Mouse (Mus musculus) lung, postnatal 0 days (tissue): ENCODE data around the gene Ramp3. TPM values are rescaled to one million over a fixed set of nuclear protein-coding genes. Genes with fewer than 3 reads are reported as not detected.
"Not testable (repeated sequence)": the region's sequence is repeated elsewhere in the genome, so short reads cannot be mapped to it uniquely, and the experiment has no call there.

Source experiments
- ATAC-seq: fragments of 200-750 bp; cut with Nextera tagmentation; 2 replicates; pipeline ENCODE4 v1.8.0; 2017; ENCODE audit warnings: moderate library complexity
- DNase-seq: peaks from one replicate; pipeline ENCODE4 v3.0.0-alpha.2; 2016; ENCODE audit warnings: low spot score
- H3K27ac ChIP-seq: fragments of 300-500 bp; sonication (generic); 2 replicates; pipeline ENCODE4 v1.5.1; 2014; ENCODE audit warnings: antibody characterized with exemption, mild to moderate bottlenecking, low read length, mixed read lengths
- H3K27me3 ChIP-seq: fragments of 300-500 bp; sonication (generic); replicated peaks from 2 replicates; pipeline ENCODE4 v1.6.1; 2014; ENCODE audit warnings: low read length, mixed read lengths; ENCODE audit not compliant: insufficient read depth
- H3K36me3 ChIP-seq: fragments of 300-500 bp; sonication (generic); 2 replicates; pipeline ENCODE4 v1.6.1; 2014; ENCODE audit warnings: low read length, mixed read lengths; ENCODE audit not compliant: insufficient read depth
- H3K4me1 ChIP-seq: fragments of 300-500 bp; sonication (generic); 2 replicates; pipeline ENCODE4 v1.6.1; 2014; ENCODE audit warnings: antibody characterized with exemption, low read depth, low read length, mixed read lengths; ENCODE audit not compliant: insufficient read depth
- H3K4me2 ChIP-seq: fragments of 300-500 bp; sonication (generic); replicated peaks from 2 replicates; pipeline ENCODE4 v1.6.1; 2014; ENCODE audit warnings: low read depth, mild to moderate bottlenecking, low read length, moderate library complexity, mixed read lengths
- H3K4me3 ChIP-seq: fragments of 300-500 bp; sonication (generic); 2 replicates; pipeline ENCODE4 v1.5.1; 2014; ENCODE audit warnings: low read depth, low read length
- H3K9ac ChIP-seq: fragments of 300-500 bp; sonication (generic); replicated peaks from 2 replicates; pipeline ENCODE4 v1.6.1; 2014; ENCODE audit warnings: low read depth, mild to moderate bottlenecking
- H3K9me3 ChIP-seq: fragments of 300-500 bp; sonication (generic); 2 replicates; pipeline ENCODE4 v1.6.1; 2016; ENCODE audit warnings: low read length, mixed read lengths
- CTCF ChIP-seq: IDR thresholded peaks from 2 replicates; pipeline ENCODE4 v1.5.1; 2016; ENCODE audit warnings: antibody characterized with exemption, mild to moderate bottlenecking
- EP300 ChIP-seq: IDR thresholded peaks from 2 replicates; pipeline ENCODE4 v1.6.1; 2016; ENCODE audit warnings: antibody characterized with exemption, mild to moderate bottlenecking, control low read depth
- WGBS: fragments of 180-500 bp; shearing (Covaris S2); extraction: QIAGEN DNeasy Blood & Tissue Kit; methylation state at CpG from one replicate; pipeline ENCODE4 v1.1.7; 2014; 5-methylcytosine and 5-hydroxymethylcytosine counted together
- polyA plus RNA-seq: library from polyadenylated mRNA; unstranded; fragments of >200 nt; fragmentation: Nextera tagmentation; extraction: Ambion mirVana; gene quantifications from 2 replicates; pipeline ENCODE4 v1.2.1, GENCODE M21; 2015

Gene Ramp3
- polyA plus RNA-seq, 1 experiment from 2014 or later: 22.1 TPM

DNA sequence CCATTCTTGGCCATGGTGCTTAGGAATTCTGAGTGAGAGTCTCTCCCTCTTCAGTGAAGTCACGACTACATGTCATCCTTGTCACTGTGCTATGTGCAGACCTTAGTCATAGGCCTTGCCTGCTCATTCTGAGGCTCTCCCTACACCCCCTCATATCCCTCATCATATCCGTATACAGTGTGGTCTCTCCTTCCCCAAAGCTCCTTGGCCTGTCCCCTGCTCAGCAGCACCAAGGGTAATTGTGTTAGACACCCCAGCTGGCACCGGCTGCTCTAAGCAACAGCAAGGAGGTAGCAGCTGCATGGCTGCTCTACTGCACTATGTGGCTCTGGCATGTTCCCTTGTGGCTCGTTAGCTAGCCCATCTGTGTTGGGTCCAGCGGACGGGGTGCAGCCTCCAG lies 13.8 kb upstream of the Ramp3 start:
- no peak overlapping the region for H3K9ac ChIP-seq
- TF ChIP-seq CTCF: no peak
- no peak for TF ChIP-seq EP300
- no peak overlapping the region for H3K27ac ChIP-seq
- no peaks in the 10 kb centered on the region for H3K4me1 ChIP-seq
- H3K9me3 ChIP-seq: no peaks in the 10 kb centered on the region
- H3K4me2 ChIP-seq: no peak overlapping the region
- no peak overlapping the region for H3K4me3 ChIP-seq
- WGBS: 70% methylated on average over 6 of the region's 6 CpGs
- H3K27me3 ChIP-seq: no peaks in the 10 kb centered on the region
- DNase-seq (no peak), ATAC-seq (no peak)
- H3K36me3 ChIP-seq: no peaks in the 10 kb centered on the region

GRCm38 (mm10) chr11:6647831-6648724 lies 10.2 kb upstream of the Ramp3 start:
- TF ChIP-seq EP300 (no peak), CTCF (no peak)
- no peaks in the 10 kb centered on the region for H3K27me3 ChIP-seq
- H3K4me3 ChIP-seq: no peak overlapping the region
- no peak overlapping the region for H3K4me2 ChIP-seq
- H3K27ac ChIP-seq: no peak overlapping the region
- WGBS: 52% methylated on average over 9 of the region's 9 CpGs
- H3K9me3 ChIP-seq: no peaks in the 10 kb centered on the region
- H3K36me3 ChIP-seq: no peaks in the 10 kb centered on the region
- no peak overlapping the region for H3K9ac ChIP-seq
- no peak for DNase-seq
- no peaks in the 10 kb centered on the region for H3K4me1 ChIP-seq
- no peak for ATAC-seq

- Histone ChIP-seq H3K9me3 (no peaks in the 10 kb centered on the region), H3K4me2 (no peak overlapping the region), H3K4me3 (no peak overlapping the region), H3K36me3 (no peaks in the 10 kb centered on the region), H3K27me3 (no peaks in the 10 kb centered on the region), H3K4me1 (no peaks in the 10 kb centered on the region), H3K27ac (no peak overlapping the region), H3K9ac (no peak overlapping the region)
- ATAC-seq (no peak), DNase-seq (no peak)
- WGBS: 45% methylated on average over 7 of the region's 7 CpGs
- TF ChIP-seq EP300 (no peak), CTCF (no peak)
Measured at GRCm38 (mm10) chr11:6650519-6650918, 7.8 kb upstream of the Ramp3 start.

- ATAC-seq, H3K4me3 ChIP-seq, H3K36me3 ChIP-seq, DNase-seq, H3K4me2 ChIP-seq, H3K27ac ChIP-seq, H3K27me3 ChIP-seq, H3K9me3 ChIP-seq, H3K9ac ChIP-seq, H3K4me1 ChIP-seq: not testable (repeated sequence)
- TF ChIP-seq CTCF: peak; percentile 63
- 73% methylated on average over 3 of the region's 3 CpGs for WGBS
Measured at GRCm38 (mm10) chr11:6652978-6653377, 5.3 kb upstream of the Ramp3 start.

- DNase-seq (peak; percentile 91), ATAC-seq (peak; percentile 68)
- Histone ChIP-seq H3K9me3 (no peaks in the 10 kb centered on the region), H3K4me2 (no peak overlapping the region), H3K4me1 (no peaks in the 10 kb centered on the region), H3K27me3 (no peaks in the 10 kb centered on the region), H3K36me3 (no peaks in the 10 kb centered on the region), H3K9ac (no peak overlapping the region), H3K4me3 (no peak overlapping the region), H3K27ac (no peak overlapping the region)
- peak; percentile 92 for TF ChIP-seq CTCF
- TF ChIP-seq EP300: no peak
- 2% methylated on average over 2 of the region's 2 CpGs for WGBS
Measured at GRCm38 (mm10) chr11:6654903-6655302, 3.4 kb upstream of the Ramp3 start.

DNA sequence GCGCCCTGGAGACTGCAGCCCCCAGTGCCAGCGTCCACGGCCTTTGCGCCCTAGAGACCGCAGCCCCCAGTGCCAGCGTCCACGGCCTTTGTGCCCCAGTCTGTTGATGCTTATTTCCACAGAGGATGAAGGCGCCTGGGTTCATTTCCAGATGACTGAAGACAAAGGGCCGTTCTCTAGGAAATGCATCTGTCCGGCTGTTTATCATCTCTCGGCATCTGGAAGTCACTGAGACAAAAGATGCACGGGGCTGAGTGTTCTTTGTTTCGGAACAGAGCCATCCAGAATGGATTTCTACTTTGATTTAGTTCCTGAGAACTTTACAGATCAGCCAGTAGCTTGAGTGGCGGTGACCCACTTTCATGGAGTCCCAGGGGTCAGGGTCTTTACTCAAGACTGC lies 2.9 kb downstream of the Ramp3 start:
- Histone ChIP-seq H3K4me3 (no peak overlapping the region), H3K9ac (no peak overlapping the region), H3K36me3 (no peaks in the 10 kb centered on the region), H3K9me3 (no peaks in the 10 kb centered on the region), H3K4me2 (no peak overlapping the region), H3K27ac (no peak overlapping the region), H3K27me3 (no peaks in the 10 kb centered on the region), H3K4me1 (no peaks in the 10 kb centered on the region)
- DNase-seq (no peak), ATAC-seq (no peak)
- WGBS: 72% methylated on average over 14 of the region's 14 CpGs
- TF ChIP-seq EP300 (no peak), CTCF (no peak)
